Mouse (Mus musculus) forebrain, postnatal 0 days (tissue): Measurements from ENCODE around the gene Sh3pxd2a. TPM values are rescaled to one million over a fixed set of nuclear protein-coding genes. Genes with fewer than 3 reads are reported as not detected.

ENCODE experiments used
- ATAC-seq: fragments of 200-750 bp; cut with Nextera tagmentation; 2 replicates; pipeline ENCODE4 v1.8.0; 2017; ENCODE audit warnings: mild to moderate bottlenecking, moderate library complexity
- DNase-seq: peaks from one replicate; pipeline ENCODE4 v3.0.0-alpha.2; 2015
- H3K27ac ChIP-seq: fragments of 300-500 bp; sonication (generic); 2 replicates; pipeline ENCODE4 v1.5.1; 2014; ENCODE audit warnings: low read depth, mild to moderate bottlenecking, antibody characterized with exemption, low read length, moderate library complexity, mixed read lengths
- H3K27me3 ChIP-seq: fragments of 300-500 bp; sonication (generic); 2 replicates; pipeline ENCODE4 v1.6.1; 2014; ENCODE audit warnings: mild to moderate bottlenecking, low read length, mixed read lengths; ENCODE audit not compliant: insufficient read depth
- H3K36me3 ChIP-seq: fragments of 300-500 bp; sonication (generic); 2 replicates; pipeline ENCODE4 v1.6.1; 2014; ENCODE audit warnings: mild to moderate bottlenecking, moderate library complexity; ENCODE audit not compliant: insufficient read depth
- H3K4me1 ChIP-seq: fragments of 300-500 bp; sonication (generic); 2 replicates; pipeline ENCODE4 v1.6.1; 2014; ENCODE audit warnings: antibody characterized with exemption; ENCODE audit not compliant: insufficient read depth
- H3K4me2 ChIP-seq: fragments of 300-500 bp; sonication (generic); 2 replicates; pipeline ENCODE4 v1.6.1; 2014; ENCODE audit warnings: low read depth, mild to moderate bottlenecking, moderate library complexity
- H3K4me3 ChIP-seq: fragments of 300-500 bp; sonication (generic); 2 replicates; pipeline ENCODE4 v1.5.1; 2014; ENCODE audit warnings: low read depth, low read length, mixed read lengths
- H3K9ac ChIP-seq: fragments of 300-500 bp; sonication (generic); 2 replicates; pipeline ENCODE4 v1.6.1; 2014; ENCODE audit warnings: mild to moderate bottlenecking
- H3K9me3 ChIP-seq: fragments of 300-500 bp; sonication (generic); 2 replicates; pipeline ENCODE4 v1.6.1; 2016; ENCODE audit warnings: low read length
- CTCF ChIP-seq: sonication (generic); IDR thresholded peaks from 2 replicates; pipeline ENCODE4 v1.5.1; 2016; ENCODE audit warnings: antibody characterized with exemption, control low read depth, low read depth
- WGBS: fragments of 180-500 bp; shearing (Covaris S2); extraction: QIAGEN DNeasy Blood & Tissue Kit; methylation state at CpG from one replicate; pipeline ENCODE4 v1.1.7; 2014; 5-methylcytosine and 5-hydroxymethylcytosine counted together
- polyA plus RNA-seq: library from polyadenylated mRNA; unstranded; fragments of >200 nt; fragmentation: Nextera tagmentation; extraction: Ambion mirVana; gene quantifications from 2 replicates; pipeline ENCODE4 v1.2.1, GENCODE M21; 2015
- total RNA-seq: library from RNA; depleted of rRNA; stranded (reverse); fragments of >200 nt; gene quantifications from 2 replicates; pipeline ENCODE4 v1.2.3, GENCODE M21; 2014

Gene Sh3pxd2a
- total and polyA plus RNA-seq, 2 experiments from 2014 or later, result 1.2 to 20.8 TPM

DNA sequence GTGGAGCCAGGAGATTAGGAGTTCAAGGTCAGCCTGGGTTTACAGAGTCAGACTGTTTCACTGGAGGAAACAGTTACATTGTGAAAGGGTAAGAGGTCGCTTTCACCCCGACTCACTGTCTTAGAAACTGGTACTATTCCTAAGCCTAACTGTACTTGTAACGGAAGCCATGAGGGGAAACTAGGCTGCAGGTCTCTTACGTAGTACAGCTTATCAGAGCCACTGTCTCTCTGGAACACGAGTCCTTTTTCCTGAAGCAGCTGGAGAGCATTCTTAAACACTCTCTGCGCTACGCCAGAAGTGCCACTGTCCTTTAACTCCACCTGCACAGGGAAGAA, 45.9 kb upstream of the Sh3pxd2a start:
- Histone ChIP-seq H3K4me3 (no peak overlapping the region), H3K9me3 (no peaks in the 10 kb centered on the region), H3K27ac (no peak overlapping the region), H3K36me3 (peaks cover 17% of the 10 kb centered on the region; the same call in 1 of the 2 replicates), H3K4me1 (no peaks in the 10 kb centered on the region), H3K9ac (0 out of 2 replicates have a peak overlapping the region, but pooled peaks have one; percentile 1), H3K27me3 (no peaks in the 10 kb centered on the region), H3K4me2 (no peak overlapping the region)
- 91% methylated on average over 7 of the region's 7 CpGs for WGBS
- DNase-seq, result no peak
- ATAC-seq, result no peak
- no peak for TF ChIP-seq CTCF

DNA sequence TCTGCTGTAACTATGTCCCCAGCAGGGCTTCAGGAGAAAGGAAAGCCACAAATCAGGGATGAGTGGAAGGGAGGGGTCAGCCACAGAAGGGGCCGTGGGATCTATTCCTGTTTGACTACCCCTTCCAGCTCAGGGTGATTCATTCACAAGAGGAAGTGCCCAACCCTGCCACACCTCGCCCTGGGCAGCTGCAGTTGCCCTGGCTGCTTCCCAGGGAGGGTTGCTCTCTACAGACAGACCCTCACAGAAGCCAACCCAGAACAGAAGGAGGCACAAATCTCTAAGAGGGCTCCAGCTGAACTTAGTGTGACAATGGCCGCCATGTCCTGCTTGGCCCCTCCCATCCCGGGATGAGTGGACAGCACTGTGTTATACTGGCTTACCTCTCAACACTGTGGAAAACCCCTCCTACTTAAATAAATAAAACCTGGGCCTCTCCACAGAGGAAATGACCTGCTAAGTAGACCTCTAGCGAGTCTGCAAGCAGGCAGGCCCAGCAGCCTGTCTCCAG, 44.6 kb upstream of the Sh3pxd2a start:
- 80% methylated on average over 5 of the region's 5 CpGs for WGBS
- no peak overlapping the region for H3K9ac ChIP-seq
- no peaks in the 10 kb centered on the region for H3K27me3 ChIP-seq
- ATAC-seq, result no peak
- no peak overlapping the region for H3K4me2 ChIP-seq
- no peak overlapping the region for H3K4me3 ChIP-seq
- DNase-seq, result no peak
- no peaks in the 10 kb centered on the region for H3K9me3 ChIP-seq
- H3K4me1 ChIP-seq, result no peaks in the 10 kb centered on the region
- no peak overlapping the region for H3K27ac ChIP-seq
- no peak for TF ChIP-seq CTCF
- 0 out of 2 replicates have a peak, but pooled peaks cover 7% of the 10 kb centered on the region for H3K36me3 ChIP-seq

DNA sequence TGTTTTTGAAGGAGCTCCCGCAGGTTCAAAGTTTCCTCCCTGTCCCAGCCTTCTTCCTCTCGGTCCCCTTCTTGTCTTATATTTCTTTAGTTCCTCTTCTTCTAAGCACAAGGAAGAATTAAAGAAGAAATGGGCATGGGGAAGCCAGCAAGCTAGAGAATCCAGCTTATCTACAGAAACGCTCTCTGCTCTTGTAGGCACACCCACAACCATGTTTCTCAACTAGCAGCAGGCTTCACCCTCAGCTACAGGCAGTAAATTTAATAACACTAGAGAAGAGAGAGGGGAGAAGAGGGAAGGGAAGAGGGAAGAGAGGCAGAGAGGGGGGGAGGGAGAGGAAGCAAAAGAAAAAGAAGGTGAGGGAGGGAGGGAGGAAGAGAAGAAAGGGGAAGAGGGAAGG, 44.0 kb upstream of the Sh3pxd2a start:
- Histone ChIP-seq H3K36me3 (0 out of 2 replicates have a peak, but pooled peaks cover 2% of the 10 kb centered on the region), H3K27ac (no peak overlapping the region), H3K9ac (no peak overlapping the region), H3K4me3 (no peak overlapping the region), H3K27me3 (no peaks in the 10 kb centered on the region), H3K4me1 (no peaks in the 10 kb centered on the region), H3K9me3 (no peaks in the 10 kb centered on the region), H3K4me2 (no peak overlapping the region)
- no peak for TF ChIP-seq CTCF
- WGBS, result 82% methylated on average over 3 of the region's 3 CpGs
- DNase-seq, result no peak
- no peak for ATAC-seq

DNA sequence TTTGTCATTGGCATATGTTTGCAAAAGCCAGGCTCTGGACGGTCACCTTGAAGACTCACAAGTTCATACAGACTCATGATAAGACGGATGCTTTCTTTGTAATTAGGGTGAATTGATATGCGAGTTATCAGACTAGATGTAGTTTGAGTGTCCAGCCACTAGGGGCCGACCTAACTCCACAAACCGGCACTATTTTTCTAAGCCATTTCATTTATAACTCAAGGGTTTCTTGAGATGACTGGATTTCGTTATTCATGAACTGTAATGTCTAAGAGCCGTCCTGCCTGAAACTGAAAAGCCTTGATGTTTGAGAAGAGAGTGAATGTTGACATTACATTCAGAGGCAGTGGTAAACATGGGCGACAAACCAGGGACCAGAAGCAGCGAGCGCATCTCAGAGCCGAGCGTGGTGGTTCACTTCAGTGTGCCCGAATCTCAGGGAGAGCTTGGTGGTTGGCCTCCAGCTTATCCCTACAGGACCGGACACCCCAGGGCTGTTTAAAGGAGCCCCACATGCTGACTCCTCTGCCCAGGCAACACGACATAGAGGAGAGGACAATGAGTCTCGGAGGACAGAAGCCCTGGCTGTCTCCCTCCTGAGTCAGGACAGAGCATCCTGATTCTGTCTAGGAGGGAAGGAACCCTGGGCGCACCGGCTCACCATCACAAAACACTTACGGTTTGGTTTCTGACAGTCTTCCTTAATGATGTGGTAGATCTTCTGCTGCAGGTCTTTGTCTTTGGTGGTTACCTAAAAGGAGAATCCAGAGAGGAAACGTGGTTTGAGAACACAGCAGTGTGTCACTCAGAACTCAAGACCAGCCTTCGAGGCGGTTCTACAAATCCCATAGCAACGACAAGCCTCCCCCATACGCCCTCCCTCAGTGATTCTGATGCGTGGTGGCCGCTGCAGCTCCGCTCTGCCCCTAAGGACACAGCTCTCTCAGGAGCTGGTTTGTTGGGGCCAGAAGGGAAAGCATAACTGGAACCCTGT, 43.2 kb upstream of the Sh3pxd2a start:
- no peaks in the 10 kb centered on the region for H3K27me3 ChIP-seq
- H3K4me1 ChIP-seq, result no peaks in the 10 kb centered on the region
- peak; percentile 95 for TF ChIP-seq CTCF
- WGBS, result 47% methylated on average over 27 of the region's 27 CpGs
- H3K9me3 ChIP-seq, result no peaks in the 10 kb centered on the region
- peak overlapping the region; percentile 18 for H3K4me2 ChIP-seq
- H3K27ac ChIP-seq, result no peak overlapping the region
- peak overlapping the region; percentile 14; the same call in 1 of the 2 replicates for H3K9ac ChIP-seq
- H3K4me3 ChIP-seq, result peak overlapping the region; percentile 3; the same call in 1 of the 2 replicates
- 0 out of 2 replicates have a peak, but pooled peaks cover 2% of the 10 kb centered on the region for H3K36me3 ChIP-seq
- DNase-seq, result peak; percentile 85
- peak; percentile 52 for ATAC-seq

DNA sequence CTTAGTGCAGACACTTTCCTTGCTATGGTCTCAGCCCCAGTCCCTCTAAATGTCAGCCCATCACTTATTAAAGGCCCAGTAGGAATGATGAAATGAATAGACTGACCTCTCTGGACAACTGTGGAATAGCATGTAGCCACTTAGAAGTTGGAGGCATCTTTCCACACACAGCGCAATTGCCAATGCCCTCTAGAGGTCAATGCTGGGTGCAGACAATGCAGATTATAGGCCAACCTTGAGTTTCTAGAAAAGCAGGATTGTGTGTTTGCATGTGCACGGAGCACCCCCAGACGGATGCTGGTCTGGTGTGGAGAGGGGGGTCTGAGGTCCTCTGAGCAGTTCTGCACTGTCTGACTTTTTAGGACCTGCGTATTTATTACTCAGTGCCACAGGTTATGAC, 39.4 kb upstream of the Sh3pxd2a start:
- Histone ChIP-seq H3K4me1 (no peaks in the 10 kb centered on the region), H3K27ac (no peak overlapping the region), H3K9me3 (no peaks in the 10 kb centered on the region), H3K27me3 (no peaks in the 10 kb centered on the region), H3K4me2 (no peak overlapping the region), H3K36me3 (no peaks in the 10 kb centered on the region), H3K9ac (no peak overlapping the region), H3K4me3 (no peak overlapping the region)
- DNase-seq (no peak), ATAC-seq (no peak)
- TF ChIP-seq CTCF, result peak; percentile 79
- WGBS, result 64% methylated on average over 4 of the region's 4 CpGs

DNA sequence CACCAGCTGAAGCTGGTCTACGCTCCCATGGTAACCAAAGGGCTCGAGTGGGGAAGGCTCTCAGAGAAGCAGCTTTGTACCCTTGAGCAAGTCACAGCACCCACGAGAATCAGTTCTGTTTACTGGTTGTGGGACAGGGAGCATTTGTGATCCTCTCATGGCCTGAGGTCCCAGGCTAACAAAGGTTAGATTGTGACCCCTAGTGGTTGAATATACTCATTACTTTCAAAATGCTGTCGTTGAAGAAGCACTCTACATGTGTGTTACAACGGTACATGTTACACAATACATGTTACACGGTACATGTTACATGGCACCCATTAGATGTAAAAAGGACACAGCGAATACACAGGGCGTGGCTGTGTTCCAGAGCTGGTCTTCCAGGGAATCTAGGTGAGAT, 38.4 kb upstream of the Sh3pxd2a start:
- ATAC-seq, result no peak
- WGBS, result 79% methylated on average over 8 of the region's 8 CpGs
- H3K9me3 ChIP-seq, result no peaks in the 10 kb centered on the region
- H3K4me1 ChIP-seq, result no peaks in the 10 kb centered on the region
- no peak for DNase-seq
- no peak overlapping the region for H3K9ac ChIP-seq
- H3K4me3 ChIP-seq, result no peak overlapping the region
- H3K27ac ChIP-seq, result no peak overlapping the region
- no peaks in the 10 kb centered on the region for H3K27me3 ChIP-seq
- peak; percentile 68 for TF ChIP-seq CTCF
- H3K4me2 ChIP-seq, result no peak overlapping the region
- H3K36me3 ChIP-seq, result no peaks in the 10 kb centered on the region
